Mouse (Mus musculus): ENCODE results near the gene Gm17324. TPM values are rescaled to one million over a fixed set of nuclear protein-coding genes. Genes with fewer than 3 reads are reported as not detected.

Gene Gm17324
- total RNA-seq, 2 experiments from 2014 or later: not detected

DNA sequence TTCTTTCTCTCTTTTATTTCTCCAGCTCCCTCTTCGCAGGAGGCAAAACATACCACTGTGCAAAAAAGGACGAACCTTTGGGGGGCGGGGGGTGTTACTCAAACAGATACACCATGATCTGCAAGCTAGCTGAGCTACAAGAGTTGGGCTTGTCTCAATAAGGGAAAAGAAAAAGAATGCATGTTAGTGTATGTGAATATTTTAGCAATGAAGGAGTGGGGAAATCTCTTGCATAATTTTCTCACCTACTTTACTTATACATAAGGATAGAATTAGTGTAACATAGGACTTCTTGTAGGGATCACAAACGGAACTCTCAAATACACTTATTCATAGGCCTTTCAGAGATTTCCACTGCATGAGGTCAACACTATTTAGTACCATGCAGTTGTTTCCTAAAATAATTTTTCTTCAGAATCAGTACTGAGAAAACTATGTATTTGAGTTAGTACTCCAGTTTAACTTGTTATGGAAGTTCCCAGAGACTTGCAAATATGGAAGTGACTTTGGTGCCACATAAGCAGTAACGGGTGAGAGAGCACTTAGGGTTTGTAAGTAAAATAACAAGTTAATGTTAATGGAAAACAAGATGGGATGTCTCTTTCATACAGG lies 26.3 kb upstream of the Gm17324 start:
- DNase-seq: no peak
- intact Hi-C loops (cut with DNase I): loop anchor here (5.0 kb wide), 1 partner anchor 77 kb away; no protein-coding TSS in a partner anchor

DNA sequence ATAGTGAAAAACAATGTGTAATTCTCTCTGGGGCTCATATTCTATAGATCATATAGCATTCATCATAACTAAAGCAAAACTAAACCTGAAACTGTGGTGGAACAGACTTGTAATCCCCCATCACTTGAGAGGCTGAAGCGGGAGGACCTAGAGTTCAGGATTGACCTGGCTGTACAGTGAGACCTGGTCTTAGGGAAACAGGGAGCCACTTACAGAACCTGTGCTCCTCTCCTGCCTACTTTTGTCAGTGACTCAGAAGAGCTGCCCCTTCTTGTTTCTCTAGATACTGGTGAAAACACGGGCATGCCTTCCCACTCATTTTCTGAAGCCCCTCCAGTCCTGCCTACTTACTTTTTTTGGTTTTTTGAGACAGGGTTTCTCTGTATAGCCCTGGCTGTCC lies 25.7 kb upstream of the Gm17324 start:
- intact Hi-C loops (cut with DNase I): no loop called here
- DNase-seq: no peak

DNA sequence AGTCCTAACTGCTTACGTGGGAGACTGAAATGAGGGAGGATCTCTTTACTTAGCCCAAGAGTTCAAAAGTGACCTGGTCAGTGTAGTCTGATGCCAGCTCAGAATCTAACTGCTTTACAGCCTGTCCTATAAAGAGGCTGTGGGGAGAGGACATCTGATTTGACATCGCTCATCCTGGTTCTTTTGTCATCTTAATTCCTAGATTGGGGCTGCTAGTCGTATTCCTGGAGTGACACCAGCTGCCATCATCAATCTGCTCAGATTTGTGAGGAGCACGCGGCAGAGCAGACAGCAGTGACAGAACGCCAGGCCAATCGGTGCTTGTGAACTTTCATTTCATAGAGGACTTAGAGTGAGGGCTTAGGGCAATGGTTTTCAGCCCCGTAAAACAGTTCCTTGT lies 25.0 kb upstream of the Gm17324 start:
- DNase-seq: no peak
- intact Hi-C loops (cut with DNase I): no loop called here

DNA sequence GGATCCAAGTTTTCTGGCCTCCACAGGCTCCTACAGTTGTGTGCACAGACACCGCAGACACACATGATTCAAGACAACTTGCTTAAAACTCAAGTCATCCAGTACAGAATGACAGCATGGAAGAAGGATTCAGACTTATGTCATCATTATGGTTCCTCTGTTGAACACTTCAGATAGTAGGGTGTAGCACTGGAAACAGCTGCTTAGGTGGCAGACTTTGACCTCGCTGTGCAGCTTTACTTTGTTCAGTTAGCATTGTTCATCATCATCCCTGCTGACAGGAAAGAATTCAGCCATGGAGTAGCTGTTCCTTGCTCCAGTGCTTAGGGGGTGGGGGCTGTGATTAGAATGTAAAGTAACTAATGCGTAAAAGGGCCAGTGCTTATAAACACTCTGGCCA lies 17.1 kb upstream of the Gm17324 start:
- intact Hi-C loops (cut with DNase I): no loop called here

DNA sequence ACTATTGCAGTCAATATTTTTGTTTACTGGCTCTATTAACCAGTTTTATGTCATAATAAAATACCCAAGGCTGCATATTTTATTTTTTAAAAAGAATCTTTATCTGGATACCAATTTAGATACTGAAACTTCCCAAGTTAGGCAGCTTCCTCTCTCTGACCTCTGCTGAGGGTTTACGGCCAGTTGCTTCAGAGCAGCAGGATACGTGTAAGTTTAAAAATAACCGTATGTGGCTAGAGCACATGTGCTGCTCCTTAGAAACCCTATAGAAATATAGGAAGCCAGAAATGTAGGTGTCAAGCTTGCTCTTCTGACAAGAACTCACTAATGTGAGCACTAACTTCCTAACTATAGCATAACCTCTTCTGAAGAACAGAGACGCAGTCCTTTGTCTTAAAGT lies 14.8 kb upstream of the Gm17324 start:
- no peak for DNase-seq
- intact Hi-C loops (cut with DNase I): no loop called here

More for the DNA sequence above, 17.1 kb upstream of the Gm17324 start:
- no peak for DNase-seq

DNA sequence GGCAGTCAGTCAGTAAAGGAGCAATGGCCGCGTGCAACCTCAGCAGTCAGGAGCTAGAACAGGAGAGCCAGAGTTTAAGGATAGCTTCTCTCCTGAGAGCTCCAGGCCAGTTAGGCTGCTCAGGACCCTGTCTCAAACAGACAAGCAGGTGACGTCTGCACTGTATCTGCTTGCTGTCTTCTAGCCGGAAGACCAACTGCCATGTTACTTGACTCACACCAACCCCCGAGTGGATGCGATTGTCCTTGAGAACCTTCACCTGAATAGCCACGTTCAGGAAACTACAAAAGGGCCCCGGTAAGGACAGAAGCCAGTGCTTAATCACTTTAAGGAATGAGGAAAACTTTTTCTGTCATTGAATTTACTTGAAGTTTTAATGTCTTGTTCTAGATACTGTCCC lies 8.4 kb upstream of the Gm17324 start:
- intact Hi-C loops (cut with DNase I): no loop called here
- DNase-seq: no peak

DNA sequence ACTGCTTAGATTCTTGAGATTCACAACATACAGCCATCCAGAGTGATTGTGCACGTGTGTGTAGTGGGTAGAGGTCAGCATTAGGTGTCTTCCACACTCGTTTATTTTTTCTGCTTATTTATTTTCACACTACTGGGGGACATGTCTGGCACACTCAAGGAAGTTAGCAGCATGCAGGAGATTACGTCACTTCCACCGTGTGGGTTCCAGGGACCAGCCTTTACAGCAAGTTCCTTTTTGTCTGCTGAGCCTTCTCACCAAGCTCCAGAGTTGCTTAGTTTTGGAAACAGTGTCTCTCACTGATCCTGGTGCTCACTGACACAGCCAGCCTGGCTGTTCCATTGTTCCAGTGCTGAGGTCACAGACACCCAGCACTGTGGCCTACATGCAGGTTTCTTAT lies 2.8 kb upstream of the Gm17324 start:
- DNase-seq: peak in 1 of 2 experiments; percentile 10
- intact Hi-C loops (cut with DNase I): no loop called here

DNA sequence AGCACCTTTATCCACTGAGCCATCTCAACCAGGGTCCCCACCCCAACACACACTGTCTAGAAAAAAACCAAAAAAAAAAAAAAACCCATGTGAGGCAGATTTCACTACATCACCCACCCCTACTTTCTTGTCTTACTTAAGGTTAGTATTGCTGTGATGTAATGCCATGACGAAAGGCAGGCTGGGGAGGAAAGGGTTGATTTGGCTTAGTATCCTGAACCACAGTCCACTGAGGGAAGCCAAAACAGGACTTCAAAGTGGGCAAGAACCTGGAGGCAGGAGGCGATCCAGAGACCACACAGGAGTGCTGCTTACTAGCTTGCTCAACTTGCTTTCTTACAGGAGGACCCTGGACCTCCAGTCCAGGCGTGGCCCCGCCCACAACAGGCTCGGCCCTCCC lies 1.8 kb upstream of the Gm17324 start:
- intact Hi-C loops (cut with DNase I): no loop called here
- no peak for DNase-seq

DNA sequence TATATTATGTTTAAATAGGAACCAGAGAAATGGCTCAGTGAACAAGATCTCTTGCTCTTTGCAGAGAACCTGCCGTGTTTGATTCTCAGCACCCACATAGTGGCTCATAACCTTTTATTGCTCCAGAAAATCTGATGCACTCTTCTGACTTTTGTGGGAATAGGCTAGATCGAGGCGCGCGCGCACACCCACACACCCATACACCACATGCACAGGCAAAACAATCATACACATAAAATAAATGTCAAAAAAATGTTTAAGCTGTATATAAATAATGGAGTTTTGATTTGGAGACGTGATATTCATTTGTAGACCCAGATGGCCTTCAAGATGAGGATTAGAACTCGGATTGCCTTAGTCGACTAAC lies 997 bp downstream of the Gm17324 start:
- intact Hi-C loops (cut with DNase I): loop anchor here (10.0 kb wide), 1 partner anchor 343 kb away; the partner anchor contains the start of genes Fbxo9 and Ick

DNA sequence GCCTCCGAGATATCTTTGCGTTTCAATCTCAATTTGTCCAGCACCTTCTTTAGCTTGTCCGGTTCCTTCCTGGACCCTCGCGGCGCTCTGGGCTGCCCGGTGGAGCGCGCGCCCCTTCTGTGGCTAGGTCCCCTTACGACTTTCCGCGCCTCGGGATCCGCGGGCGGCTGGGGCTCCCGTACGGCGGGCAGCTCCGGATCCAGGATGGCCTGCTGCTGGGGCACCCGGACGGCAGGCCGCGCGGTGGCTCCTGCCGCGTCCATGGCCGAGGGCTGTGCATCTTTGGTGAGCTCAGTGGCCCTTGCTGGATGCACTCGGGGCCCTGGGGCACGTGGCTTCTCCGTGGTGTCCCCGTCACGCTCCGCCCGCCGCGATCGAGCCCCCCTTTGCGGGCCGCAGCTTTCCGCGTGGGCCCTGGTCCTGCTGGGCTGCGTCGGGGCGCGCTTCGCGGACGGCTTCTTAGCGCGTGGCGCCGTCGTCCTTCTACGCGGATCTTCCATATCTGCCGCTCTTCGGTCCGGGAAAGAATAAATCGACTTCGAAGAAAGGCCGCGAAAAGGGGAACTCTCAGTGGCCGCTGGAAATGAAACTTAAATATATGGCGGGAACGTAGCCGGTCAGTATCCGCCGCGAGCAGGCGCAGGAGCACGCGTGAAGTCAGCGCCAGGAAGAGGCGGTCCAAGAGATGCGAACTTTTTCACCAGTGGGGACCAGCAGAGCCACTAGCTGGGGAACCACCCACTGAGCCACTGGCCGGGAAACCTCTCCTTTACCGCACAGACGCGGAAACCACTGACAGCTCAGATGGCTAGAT lies 5.8 kb downstream of the Gm17324 start, which contains the start of gene Cgas:
TSS of gene Cgas (minus strand) at position 659 of the 814 bp plus-strand sequence.
- DNase-seq: peak; percentile 69 to 70

More for the DNA sequence above, 997 bp downstream of the Gm17324 start:
- DNase-seq: no peak

DNA sequence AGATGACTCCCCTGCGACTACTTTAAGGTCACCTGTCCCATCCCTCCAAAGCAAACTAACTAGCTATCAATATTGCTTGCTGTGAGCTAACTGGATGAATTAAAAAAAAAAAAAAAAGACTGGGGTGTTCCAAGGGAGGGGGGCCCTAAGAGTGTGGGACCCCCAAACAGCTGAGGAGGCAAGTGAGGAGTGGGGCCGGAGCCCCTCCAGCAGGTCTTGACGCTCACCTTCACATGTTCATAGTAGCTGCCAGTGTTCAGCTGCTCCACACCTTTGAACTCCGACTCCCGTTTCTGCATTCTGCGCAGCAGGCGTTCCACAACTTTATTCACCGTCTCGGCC lies 6.4 kb downstream of the Gm17324 start:
- DNase-seq: no peak
- intact Hi-C loops (cut with DNase I): loop anchor here (10.0 kb wide), 1 partner anchor 337 kb away; the partner anchor contains the start of genes Fbxo9 and Ick

More for the DNA sequence above, 5.8 kb downstream of the Gm17324 start, which contains the start of gene Cgas:
- intact Hi-C loops (cut with DNase I): loop anchor here (10.0 kb wide), 1 partner anchor 338 kb away; the partner anchor contains the start of genes Fbxo9 and Ick

DNA sequence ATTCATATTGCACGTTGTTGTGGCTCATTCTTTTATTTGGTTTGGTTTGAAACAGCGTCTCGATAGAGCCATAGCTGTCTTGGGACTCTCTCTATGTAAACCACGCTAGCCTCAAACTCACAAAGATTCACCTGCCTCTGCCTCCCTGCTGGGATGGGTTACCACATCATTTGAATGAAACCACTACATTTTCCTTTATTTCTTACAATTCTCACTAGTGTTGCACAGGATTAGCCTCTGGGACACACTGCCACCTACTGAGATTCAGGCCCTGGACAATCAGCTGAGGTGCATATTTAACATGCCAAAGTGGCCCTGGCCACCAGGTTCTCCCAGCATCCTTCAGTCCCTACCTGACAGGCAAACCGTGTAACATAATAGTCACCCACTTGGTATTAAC lies 9.2 kb downstream of the Gm17324 start:
- no peak for DNase-seq
- intact Hi-C loops (cut with DNase I): loop anchor here (5.0 kb wide), 1 partner anchor 77 kb away; no protein-coding TSS in a partner anchor

DNA sequence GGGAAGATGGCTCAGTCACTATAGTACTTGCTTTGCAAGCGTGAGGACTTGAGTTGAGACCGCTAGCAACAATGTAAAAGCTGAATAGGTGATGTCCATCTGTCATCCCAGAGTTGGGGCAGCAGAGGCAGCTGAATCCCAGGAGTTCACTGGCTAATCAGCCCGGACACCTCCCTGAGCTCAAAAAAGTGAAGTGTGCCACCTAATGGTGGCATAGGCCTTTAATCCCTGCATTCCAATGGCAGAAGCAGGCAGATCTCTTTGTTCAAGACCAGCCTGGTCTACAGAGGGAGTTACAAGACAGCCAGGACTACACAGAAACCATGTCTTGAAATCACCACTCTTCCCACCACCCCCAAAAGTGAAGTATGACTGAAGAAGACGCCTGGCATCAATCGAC lies 16.1 kb downstream of the Gm17324 start:
- DNase-seq: no peak
- intact Hi-C loops (cut with DNase I): no loop called here

DNA sequence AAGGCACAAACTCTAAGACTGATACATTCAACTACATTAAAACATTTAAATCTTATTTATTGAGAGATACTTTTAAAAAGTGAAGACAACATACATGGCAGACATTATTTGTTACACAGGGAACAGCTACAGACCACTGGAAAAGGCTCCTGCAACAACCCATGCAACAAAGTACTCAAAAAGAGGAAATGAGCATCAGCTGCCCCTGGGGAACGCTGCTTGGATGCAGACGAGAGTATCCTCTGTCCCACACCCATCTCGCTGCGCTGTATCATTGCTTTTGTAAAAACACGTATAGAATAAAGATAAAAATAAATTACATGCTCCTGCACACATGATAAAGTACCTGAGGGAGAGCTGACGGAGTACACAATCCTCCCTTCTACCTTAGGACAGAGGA lies 18.1 kb downstream of the Gm17324 start:
- intact Hi-C loops (cut with DNase I): no loop called here

DNA sequence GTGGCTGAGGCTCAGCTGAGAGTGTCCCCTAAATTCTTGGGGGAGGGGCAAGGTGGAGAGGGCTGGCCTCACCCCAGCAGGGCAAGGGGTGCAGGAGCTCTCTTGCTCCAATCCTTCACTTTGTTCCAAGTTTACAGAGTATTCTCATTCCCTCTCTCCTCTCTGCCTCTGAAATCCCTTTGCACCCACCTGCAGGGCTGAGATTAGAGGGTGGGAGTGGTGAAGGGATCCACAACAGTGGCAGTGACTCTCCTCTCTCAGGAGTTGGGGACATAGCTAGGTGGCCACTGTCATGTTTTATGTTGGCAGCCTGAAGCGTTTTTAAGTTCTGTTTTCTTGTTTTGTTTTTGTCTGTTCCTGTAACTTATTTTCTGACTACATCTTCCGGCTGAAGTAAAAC lies 19.0 kb downstream of the Gm17324 start:
- intact Hi-C loops (cut with DNase I): no loop called here
- DNase-seq: no peak

More for the DNA sequence above, 18.1 kb downstream of the Gm17324 start:
- no peak for DNase-seq

DNA sequence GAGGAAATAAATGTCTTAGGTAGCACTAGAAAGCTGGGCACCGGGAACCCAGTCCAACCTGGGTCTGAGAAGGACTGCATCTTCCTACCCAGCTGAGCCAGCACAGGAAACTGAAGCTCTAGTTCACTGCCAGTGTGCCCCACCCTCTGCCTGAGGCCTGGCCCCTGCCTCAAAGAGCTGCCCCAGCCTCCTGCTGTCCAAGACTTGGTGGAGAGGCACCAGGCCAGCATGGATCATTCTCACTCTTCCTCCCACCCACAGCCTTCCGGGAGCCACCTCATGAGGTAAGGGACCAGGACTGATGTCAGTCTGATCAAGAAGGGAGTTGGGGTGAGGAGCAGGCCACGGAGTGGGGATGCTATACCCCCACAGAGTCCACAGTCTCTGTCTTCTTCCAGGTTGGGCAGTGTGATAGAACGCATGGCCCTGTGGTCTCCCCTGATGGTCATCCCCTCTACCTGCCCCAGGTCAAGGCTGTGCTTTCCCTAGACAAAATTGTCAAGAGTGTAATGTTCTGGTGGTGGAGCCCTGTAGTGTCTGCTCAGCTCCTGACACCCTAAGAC lies 19.6 kb downstream of the Gm17324 start:
- no peak for DNase-seq
- intact Hi-C loops (cut with DNase I): no loop called here

DNA sequence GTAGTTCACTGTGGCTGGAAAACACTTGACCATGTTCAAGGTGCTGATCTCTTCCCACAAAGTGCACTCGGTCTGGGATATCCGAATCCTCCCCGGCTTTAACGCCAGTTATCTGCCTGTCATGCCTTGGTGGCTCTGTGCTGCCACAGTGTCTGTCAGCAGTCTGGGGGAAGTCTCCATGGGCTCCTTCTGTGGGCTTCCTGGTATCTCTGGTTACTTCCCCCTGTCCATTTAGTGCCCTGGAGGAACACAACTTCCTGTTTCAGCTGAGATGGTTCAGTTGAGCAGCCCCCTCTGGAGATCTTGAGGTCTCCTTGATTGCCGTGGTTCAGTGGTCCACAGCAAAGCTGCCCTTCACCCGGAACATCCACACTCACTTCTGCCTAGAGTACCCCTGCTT lies 20.4 kb downstream of the Gm17324 start:
- intact Hi-C loops (cut with DNase I): no loop called here
- DNase-seq: no peak

DNA sequence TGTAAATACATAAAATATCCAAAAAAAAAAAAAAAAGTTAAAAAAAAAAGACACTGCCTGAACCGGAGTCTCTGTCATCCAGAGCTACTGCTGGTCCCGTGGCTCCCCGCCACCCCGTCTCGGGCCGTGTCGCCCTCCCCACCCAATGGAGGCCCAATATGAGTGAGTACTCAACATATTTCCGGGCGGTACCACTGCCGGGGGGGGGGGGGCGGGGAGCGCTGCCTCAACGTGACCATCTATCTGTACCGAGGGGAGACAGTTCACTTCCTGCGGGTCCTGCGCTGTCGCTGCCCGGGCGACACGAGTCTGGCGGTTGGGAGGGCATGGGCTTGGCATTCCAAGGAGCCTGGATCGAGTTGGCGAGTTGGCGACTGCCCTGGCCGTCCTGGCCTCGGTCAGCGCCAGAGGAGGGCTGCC lies 21.2 kb downstream of the Gm17324 start:
- intact Hi-C loops (cut with DNase I): no loop called here
- DNase-seq: no peak

DNA sequence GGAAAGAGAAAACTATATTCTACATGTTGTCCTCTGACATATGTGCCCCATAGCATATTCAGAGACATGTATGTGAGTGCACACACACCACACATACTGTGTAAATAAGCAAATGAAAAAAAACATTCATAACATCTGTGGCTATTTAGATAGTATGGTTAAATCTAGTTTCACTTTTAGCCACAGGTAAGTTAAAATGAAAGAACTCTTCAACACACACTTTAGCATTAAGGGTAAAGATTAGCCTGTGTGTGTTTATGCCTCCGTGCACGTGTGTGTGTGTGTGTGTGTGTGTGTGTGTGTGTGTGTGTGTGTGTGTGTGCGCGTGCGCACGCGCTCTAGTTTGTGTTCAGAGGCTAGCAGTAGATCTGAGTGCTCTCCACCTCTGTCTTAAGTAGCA lies 47.0 kb downstream of the Gm17324 start:
- intact Hi-C loops (cut with DNase I): no loop called here
- DNase-seq: no peak

DNA sequence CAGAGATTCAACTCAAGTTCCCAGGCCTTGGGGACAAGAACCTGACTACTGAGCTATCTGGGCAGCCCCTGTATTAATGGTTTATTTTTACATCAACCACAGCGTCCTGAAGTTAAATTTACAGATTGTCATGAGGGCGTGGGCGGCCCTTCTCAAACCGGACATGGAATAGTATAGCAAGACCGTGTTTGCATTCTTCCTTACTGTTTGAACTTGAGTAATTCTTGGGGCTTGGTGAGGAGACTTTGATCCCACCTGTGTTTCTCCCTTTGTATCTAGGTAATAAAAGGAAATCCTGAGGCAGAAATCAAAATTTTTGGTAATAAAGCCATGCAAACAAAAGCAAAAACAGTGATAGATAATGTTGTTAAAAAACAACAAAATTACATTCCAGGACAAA lies 48.0 kb downstream of the Gm17324 start:
- intact Hi-C loops (cut with DNase I): no loop called here

More for the DNA sequence above, 48.0 kb downstream of the Gm17324 start:
- no peak for DNase-seq
